Mouse (Mus musculus) liver, adult 2 months (tissue): ENCODE results near the gene Gm16867. TPM values are rescaled to one million over a fixed set of nuclear protein-coding genes. Genes with fewer than 3 reads are reported as not detected.
"Not testable (repeated sequence)": the region's sequence is repeated elsewhere in the genome, so short reads cannot be mapped to it uniquely, and the experiment has no call there.

Experiments used
- DNase-seq: peaks from one replicate; pipeline ENCODE4 v3.0.0-alpha.2; 2011; ENCODE audit warnings: low read depth, low spot score; ENCODE audit errors: extremely low read depth
- H3K27ac ChIP-seq: fragments of 200-500 bp; replicated peaks from 2 replicates; pipeline ENCODE4 v1.5.1; 2012; ENCODE audit warnings: low read depth, mild to moderate bottlenecking, control low read depth, inconsistent platforms, low read length; ENCODE audit not compliant: insufficient read depth
- H3K27me3 ChIP-seq: fragments of 200-500 bp; 2 replicates; pipeline ENCODE4 v1.6.1; 2012; ENCODE audit warnings: mild to moderate bottlenecking, moderate library complexity, low read length, inconsistent platforms; ENCODE audit not compliant: control insufficient read depth, insufficient read depth
- H3K36me3 ChIP-seq: fragments of 200-500 bp; 2 replicates; pipeline ENCODE4 v1.6.1; 2012; ENCODE audit warnings: low read length, inconsistent platforms; ENCODE audit not compliant: control insufficient read depth, insufficient read depth
- H3K4me1 ChIP-seq: fragments of 200-500 bp; 2 replicates; pipeline ENCODE4 v1.6.1; 2011; ENCODE audit warnings: low read length; ENCODE audit not compliant: control insufficient read depth, insufficient read depth
- H3K4me3 ChIP-seq: fragments of 200-500 bp; 2 replicates; pipeline ENCODE4 v1.5.1; 2011; ENCODE audit warnings: low read depth, mild to moderate bottlenecking, control low read depth, low read length, moderate library complexity; ENCODE audit not compliant: insufficient read depth
- H3K79me2 ChIP-seq: fragments of 200-500 bp; 2 replicates; pipeline ENCODE4 v1.6.1; 2012; ENCODE audit warnings: inconsistent platforms, mild to moderate bottlenecking, low read length, moderate library complexity; ENCODE audit not compliant: control insufficient read depth, insufficient read depth
- H3K9ac ChIP-seq: fragments of 200-500 bp; 2 replicates; pipeline ENCODE4 v1.6.1; 2012; ENCODE audit warnings: low read depth, mild to moderate bottlenecking, control low read depth, inconsistent platforms, low read length
- WGBS: fragments of 180-500 bp; shearing (Covaris S2); methylation state at CpG from one replicate; pipeline ENCODE4 v1.1.7; 2018; 5-methylcytosine and 5-hydroxymethylcytosine counted together
- polyA plus RNA-seq: library from polyadenylated mRNA; depleted of rRNA; stranded (reverse); fragments of >200 nt; gene quantifications from 2 replicates; pipeline ENCODE4 v1.2.3, GENCODE M21; 2012
- total RNA-seq: library from RNA; depleted of rRNA; stranded (reverse); fragments of >200 nt; gene quantifications from 2 replicates; pipeline ENCODE4 v1.2.3, GENCODE M21; 2014

The Gm16867 gene
- total and polyA plus RNA-seq, 2 experiments: 28.6 TPM; not detected in 1

DNA sequence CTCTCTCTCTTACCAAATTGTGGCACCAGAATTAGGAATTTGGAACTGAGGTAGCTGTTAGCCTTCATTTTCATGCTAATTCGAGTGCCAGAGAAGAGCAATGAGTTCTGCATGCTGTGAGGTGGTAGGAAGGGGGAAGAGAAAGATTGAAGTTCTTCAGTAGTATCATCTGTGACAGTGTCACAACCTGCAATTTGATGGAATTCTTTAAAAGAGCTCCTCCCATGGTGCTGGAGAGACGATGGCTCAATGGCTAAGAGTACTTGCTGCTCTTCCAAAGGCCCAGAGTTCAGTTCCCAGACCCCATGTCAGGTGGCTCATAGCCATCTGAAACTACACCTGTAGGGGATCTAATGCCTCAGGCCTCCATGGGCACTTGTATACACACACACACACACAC is 9.3 kb upstream of the Gm16867 start, which contains the start of gene Gm27179:
Gene Gm27179, minus strand, starts transcription at position 101 of the 400 bp plus-strand sequence.
- not testable (repeated sequence) for H3K79me2 ChIP-seq, H3K27ac ChIP-seq, H3K4me3 ChIP-seq, DNase-seq, H3K36me3 ChIP-seq, H3K9ac ChIP-seq, H3K4me1 ChIP-seq, H3K27me3 ChIP-seq
- WGBS: no CpG with 5 or more reads among the region's 2 CpGs

DNA sequence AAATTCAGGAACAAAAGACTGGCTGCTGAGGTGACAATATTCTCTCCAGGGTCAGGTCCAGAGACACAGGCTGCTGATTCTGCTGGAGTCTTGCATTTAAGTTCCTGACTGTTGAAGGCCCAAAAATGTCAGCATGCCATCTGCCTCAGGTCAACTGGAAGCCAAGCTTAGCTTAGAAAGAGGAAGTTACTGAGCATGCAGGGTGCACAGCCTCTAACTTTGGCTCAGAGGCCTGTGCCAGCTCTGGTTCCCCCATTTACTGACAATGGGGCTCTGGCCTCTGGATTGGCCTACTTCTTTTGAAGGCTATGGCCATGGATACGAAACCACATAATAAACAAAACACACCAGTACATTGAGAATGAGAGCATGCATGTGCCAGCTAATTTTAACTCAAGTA is 3.8 kb upstream of the Gm16867 start:
- H3K4me1 ChIP-seq, H3K4me3 ChIP-seq, H3K79me2 ChIP-seq, H3K27me3 ChIP-seq, DNase-seq, H3K36me3 ChIP-seq, H3K27ac ChIP-seq, H3K9ac ChIP-seq: not testable (repeated sequence)
- WGBS: no CpG with 5 or more reads among the region's 1 CpGs

DNA sequence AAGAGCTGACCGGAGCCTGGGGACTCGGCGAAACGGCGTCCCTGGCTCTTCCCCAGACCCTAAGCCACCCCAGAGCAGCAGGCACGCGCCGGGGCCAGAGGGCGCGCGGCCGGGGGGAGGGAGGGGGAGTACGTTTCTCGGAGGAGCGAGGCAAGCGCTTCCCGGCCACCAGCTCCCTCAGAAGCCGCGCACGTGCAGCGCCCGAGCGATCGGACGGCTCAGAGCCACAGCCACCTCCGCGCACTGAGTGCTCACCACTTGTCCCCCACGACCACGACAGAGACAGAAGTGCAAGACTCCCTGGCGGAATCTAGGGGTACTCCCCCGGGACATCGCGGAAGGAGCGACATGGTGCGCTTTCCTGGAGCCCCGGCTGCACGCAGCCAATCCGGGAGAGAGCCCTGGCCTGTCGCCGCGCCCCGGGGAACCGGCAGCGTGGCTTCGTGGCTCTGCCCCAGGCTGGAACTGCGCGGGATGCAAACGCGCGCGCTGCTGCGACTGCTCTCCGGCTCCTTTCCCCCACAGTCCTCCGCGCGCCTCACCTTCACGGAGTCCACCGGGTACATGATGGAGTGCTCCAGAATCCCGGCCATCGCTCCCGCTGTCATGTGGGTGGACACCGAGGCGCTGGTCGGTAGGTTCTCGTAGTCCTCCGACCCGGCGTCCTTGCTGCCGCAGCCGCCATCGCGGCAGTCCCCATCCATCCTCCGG is 567 bp downstream of the Gm16867 start:
- H3K36me3 ChIP-seq, H3K79me2 ChIP-seq, H3K4me1 ChIP-seq, H3K4me3 ChIP-seq, H3K27ac ChIP-seq, H3K27me3 ChIP-seq, DNase-seq, H3K9ac ChIP-seq: not testable (repeated sequence)
- WGBS: no CpG with 5 or more reads among the region's 73 CpGs

DNA sequence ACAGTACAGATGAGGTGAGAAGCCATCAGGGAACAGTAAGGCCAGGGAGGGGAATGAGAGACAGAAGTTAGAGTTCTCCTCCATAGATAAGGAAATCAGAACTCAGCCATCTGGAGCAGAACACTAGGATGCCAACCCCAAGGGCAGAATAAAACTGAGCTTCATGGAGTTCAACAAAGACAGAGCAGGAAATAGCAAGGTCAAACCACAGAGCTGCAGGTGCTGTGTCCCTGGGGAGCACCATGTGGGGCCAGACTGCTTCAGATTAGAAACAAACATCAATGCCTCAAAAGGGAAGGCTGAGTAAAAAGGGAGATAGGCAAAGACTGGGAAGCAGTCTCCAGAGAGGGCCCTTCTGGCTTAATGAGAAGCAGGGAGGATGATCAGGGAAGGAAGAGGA is 6.9 kb downstream of the Gm16867 start:
- H3K79me2 ChIP-seq, H3K36me3 ChIP-seq, DNase-seq, H3K9ac ChIP-seq, H3K27me3 ChIP-seq, H3K4me1 ChIP-seq, H3K4me3 ChIP-seq, H3K27ac ChIP-seq: not testable (repeated sequence)

DNA sequence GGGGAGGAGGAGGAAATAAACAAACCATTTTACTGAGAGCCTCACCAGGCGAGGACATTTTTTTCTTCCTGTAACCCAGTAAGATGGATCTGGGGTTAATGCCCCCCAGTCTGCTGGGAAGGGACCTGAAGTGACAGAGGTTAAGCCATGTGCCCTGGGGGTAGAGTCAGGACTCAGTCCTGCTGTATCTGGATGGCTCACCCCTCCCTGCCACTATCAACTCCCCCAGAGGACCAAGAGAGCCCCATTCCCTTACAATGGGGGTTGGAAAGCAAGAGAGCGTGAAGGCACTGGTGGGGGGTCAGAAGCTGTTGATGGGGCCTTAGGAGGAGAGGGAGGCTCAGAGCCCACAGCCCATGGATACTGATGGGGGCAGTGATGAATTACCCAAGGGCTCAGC is 8.2 kb downstream of the Gm16867 start:
- H3K79me2 ChIP-seq, H3K27me3 ChIP-seq, H3K36me3 ChIP-seq, H3K9ac ChIP-seq, DNase-seq, H3K27ac ChIP-seq, H3K4me1 ChIP-seq, H3K4me3 ChIP-seq: not testable (repeated sequence)
- WGBS: no CpG with 5 or more reads among the region's 2 CpGs

DNA sequence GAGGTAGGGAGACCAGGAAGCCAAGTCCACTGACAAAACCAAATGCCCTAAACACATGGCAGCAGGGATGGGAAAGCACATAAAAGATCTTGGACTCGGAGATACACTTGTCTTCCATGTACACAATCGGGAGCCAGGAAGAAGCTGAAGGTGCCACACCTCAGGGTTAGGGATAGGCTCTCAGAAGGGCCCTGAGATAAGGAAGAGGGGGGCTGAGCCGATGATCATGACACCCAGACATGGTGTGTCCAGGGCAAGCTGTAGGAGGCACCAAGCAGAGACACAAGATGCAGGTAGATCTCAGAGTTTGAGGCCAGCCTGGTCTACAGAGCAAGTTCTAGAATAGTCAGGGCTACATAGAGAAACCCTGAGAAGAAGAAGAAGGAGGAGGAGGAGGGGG is 8.6 kb downstream of the Gm16867 start:
- not testable (repeated sequence) for H3K4me1 ChIP-seq, H3K4me3 ChIP-seq, H3K9ac ChIP-seq, H3K36me3 ChIP-seq, H3K79me2 ChIP-seq, H3K27me3 ChIP-seq, H3K27ac ChIP-seq, DNase-seq
- WGBS: no CpG with 5 or more reads among the region's 3 CpGs

DNA sequence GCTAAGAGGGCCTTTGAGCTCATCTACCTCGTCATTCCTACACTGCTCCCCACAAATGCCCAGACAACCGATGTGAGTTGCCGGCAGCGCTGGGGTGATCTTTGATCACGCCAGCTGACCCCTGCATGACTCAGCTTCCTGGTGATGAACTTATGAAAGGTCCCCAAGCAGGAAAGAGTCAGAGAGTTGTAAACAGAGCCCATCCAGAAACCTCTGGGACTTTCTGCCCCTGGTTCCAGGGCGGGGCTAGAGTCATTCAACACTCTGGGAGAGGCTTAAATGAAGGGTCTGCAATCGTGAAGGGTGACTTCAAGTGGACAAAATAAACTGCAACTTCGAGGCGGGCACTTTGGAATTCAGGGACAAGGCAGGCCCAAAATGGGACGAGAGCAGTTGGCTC is 15.2 kb downstream of the Gm16867 start:
- not testable (repeated sequence) for H3K36me3 ChIP-seq, H3K9ac ChIP-seq, H3K4me1 ChIP-seq, H3K79me2 ChIP-seq, H3K4me3 ChIP-seq, DNase-seq, H3K27ac ChIP-seq, H3K27me3 ChIP-seq
- WGBS: no CpG with 5 or more reads among the region's 10 CpGs

DNA sequence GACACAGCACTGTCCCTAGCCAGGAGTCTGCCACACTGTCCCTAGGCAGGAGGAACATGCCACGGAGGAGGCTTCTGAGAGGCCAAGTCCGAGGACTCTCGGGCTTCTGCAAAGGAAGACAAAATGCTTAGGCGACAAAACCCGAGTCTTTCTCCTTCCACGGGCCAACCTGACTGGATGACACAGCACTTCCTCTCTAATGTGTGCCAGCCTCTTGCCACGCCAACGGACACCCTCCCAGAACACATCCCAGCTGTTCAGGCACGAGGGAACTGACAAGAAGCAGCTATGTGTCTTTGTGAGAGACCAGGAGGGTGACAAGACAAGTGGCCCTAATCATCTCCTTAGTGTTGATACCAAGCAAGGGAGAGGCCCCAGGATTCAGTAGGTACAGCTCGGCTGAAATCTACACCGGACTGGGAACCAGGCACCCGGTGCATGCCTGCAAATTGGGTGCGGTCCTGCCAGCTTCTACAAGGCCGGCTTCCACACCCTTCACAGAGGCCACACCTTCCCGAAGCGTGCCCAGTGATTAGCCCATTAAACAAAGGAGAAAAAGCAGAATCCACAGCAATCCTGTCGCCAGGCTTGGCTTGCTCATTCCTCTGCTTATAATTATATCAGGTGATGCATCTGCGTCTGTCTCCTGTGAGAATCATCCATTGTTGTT is 17.6 kb downstream of the Gm16867 start:
- not testable (repeated sequence) for H3K79me2 ChIP-seq, H3K27me3 ChIP-seq, H3K36me3 ChIP-seq, H3K27ac ChIP-seq, DNase-seq, H3K4me1 ChIP-seq, H3K9ac ChIP-seq, H3K4me3 ChIP-seq
- WGBS: no CpG with 5 or more reads among the region's 18 CpGs

DNA sequence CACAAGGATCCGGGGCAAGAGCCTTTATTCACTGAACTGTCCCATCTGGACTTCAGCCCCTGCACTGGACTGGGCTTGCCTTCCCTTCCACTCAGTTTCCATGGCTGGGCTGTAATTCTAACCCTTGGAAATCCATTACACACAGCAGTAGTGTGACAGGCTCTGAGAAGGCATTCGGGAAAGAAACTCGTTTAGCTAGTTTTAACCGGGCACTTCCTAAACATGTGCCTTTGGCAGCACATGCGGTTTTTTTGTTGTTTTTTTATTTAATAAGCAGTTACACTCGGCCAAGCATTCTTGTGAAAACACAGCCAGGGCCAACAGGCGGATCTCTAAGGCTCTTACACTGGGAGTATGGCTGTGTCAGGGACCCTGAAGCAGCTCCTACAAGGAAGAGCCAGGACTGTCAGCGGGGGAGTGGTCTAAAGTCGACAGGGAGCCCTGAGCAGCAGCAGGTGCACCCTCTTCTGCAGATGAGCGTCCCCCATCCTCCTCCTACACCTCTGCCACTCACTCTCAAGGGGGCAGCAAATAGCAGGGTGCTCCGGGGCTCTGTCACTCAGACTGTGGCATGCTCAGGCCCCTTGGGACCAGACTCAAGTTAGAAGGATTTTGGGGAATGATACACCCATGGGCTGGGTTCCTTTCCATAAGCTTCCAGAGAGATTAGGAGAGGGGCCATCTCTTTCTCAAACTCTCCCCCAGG is 29.1 kb downstream of the Gm16867 start:
- H3K4me3 ChIP-seq, H3K9ac ChIP-seq, DNase-seq, H3K27me3 ChIP-seq, H3K36me3 ChIP-seq, H3K4me1 ChIP-seq, H3K27ac ChIP-seq, H3K79me2 ChIP-seq: not testable (repeated sequence)
- WGBS: no CpG with 5 or more reads among the region's 11 CpGs
